Comparison of ENCODE assay signal across 13 mouse cellular contexts in the genomic region with DNA sequence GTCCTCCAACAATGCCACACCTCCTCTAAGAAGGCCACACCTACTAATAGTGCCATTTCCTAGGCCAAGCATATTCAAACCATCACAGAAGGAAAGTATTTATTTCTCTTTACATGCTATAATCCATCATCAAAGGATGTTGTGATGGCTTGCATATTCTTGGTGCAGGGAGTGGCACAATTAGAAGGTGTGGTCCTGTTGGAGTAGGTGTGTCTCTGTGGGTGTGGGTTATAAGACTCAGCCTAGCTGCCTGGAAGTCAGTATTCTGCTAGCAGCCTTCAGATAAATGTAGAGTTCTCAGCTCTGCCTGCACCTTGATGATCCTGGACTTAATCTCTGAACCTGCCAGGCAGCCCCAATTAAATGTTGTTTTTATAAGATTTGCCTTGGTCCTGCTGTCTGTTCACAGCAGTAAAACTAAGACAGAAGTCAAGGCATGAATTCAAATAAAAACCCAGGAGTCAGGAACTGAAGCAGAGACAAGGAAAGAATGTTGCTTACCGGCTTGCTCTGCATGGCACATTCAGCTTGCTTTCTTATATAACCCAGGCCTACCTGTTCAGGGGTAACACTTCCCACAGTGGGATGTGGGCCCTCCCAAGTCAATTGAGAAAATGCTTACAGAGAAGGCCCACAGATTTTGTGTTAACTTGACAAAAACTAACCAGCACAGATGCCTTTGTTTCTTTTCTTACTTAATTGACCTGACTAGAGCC.
"Had no signal": no experiment of that assay in that cellular context is flagged by ENCODE, and none has a peak within 500 bp of the region (broad histone marks: within the 10 kb centered on the region; RNA-seq: fewer than 3 reads in every experiment).

No protein-coding gene starts in this region.

- H3K9me3 ChIP-seq: kidney, embryonic 15.5 days; limb, embryonic 10.5 days; neural tube, embryonic 12.5 days had no signal

- H3K27me3 ChIP-seq: kidney, embryonic 15.5 days; neural tube, embryonic 12.5 days had no signal

- H3K4me1 ChIP-seq: kidney, embryonic 15.5 days; limb, embryonic 10.5 days; neural tube, embryonic 12.5 days had no signal

- DNase-seq: kidney, adult 2 months; kidney, postnatal 14 days; lung, adult 2 months; lung, postnatal 36 days; midbrain, embryonic 14.5 days; retina, postnatal 1 day; right cerebral cortex, postnatal 14 days; thymus, adult 18-20 months; thymus, postnatal 14 days had no signal

- H3K4me2 ChIP-seq: kidney, embryonic 15.5 days; neural tube, embryonic 12.5 days had no signal

- ATAC-seq: lung, postnatal 0 days had no signal

- H3K9ac ChIP-seq: kidney, embryonic 15.5 days; neural tube, embryonic 12.5 days had no signal

- H3K4me3 ChIP-seq: kidney, embryonic 15.5 days; limb, embryonic 10.5 days; neural tube, embryonic 12.5 days had no signal

- H3K36me3 ChIP-seq: kidney, embryonic 15.5 days; limb, embryonic 10.5 days; neural tube, embryonic 12.5 days had no signal

- H3K27ac ChIP-seq: kidney, embryonic 15.5 days; limb, embryonic 10.5 days; neural tube, embryonic 12.5 days had no signal
